Mouse (Mus musculus): Measurements from ENCODE around the gene Gm20517.

DNA sequence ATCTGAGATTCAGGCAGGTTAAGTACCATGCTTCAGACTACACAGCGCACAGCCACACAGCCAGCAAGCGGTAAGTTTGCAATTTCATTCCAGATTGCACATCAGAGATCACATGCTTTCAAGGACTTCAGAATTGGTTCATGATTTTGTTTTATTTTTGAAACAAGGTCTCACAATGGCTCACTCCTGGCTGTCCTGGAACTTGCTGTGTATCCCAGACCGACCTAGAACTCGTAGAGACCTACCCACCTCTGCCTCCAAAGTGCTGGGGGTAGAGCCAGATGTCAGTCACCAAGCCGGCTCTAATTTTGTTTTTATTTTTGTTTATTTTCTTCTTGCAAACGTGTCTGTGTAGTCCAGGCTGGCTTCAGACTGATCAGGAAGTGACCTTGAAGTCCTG is 48.5 kb upstream of the Gm20517 start:
- TF ChIP-seq CTCF (IDR thresholded peaks at IDR 0.05; ENCODE audit: extremely low read depth, insufficient read depth, low read length) = no peak
- TF ChIP-seq POLR2A (IDR thresholded peaks at IDR 0.05; ENCODE audit: extremely low read depth, insufficient read depth, low read length) = no peak

Measured in cortical plate, adult 2 months (tissue).